Mouse (Mus musculus) CH12.LX (cell line): ENCODE data around the gene Anxa4.

ENCODE experiments used
- CTCF ChIP-seq, 2 experiments: IDR thresholded peaks in 1 of 2; conservative IDR thresholded peaks in 1 of 2; 2 replicates each; pipeline ENCODE4 v1.5.1; 2011 to 2012; ENCODE audit warnings: low read depth in 2 of 2, low read length in 2 of 2, improper control_type of control experiment in 1 of 2, inconsistent platforms in 1 of 2, mild to moderate bottlenecking in 1 of 2, moderate library complexity in 1 of 2
- E2F4 ChIP-seq: IDR thresholded peaks from 2 replicates; pipeline ENCODE4 v1.6.1; 2011; ENCODE audit warnings: low read depth, low read length, improper control_type of control experiment; ENCODE audit not compliant: insufficient replicate concordance
- EP300 ChIP-seq: IDR thresholded peaks from 2 replicates; pipeline ENCODE4 v1.6.1; 2011; ENCODE audit warnings: low read length, improper control_type of control experiment
- HCFC1 ChIP-seq: IDR thresholded peaks from 2 replicates; pipeline ENCODE4 v1.6.1; 2012; ENCODE audit warnings: low read depth, mild to moderate bottlenecking, inconsistent platforms, low read length, improper control_type of control experiment
- POLR2A ChIP-seq: IDR thresholded peaks from 2 replicates; pipeline ENCODE4 v1.6.1; 2011; ENCODE audit warnings: low read depth, mild to moderate bottlenecking, improper control_type of control experiment, low read length
- SMC3 ChIP-seq: IDR thresholded peaks from 2 replicates; pipeline ENCODE4 v1.6.1; 2011; ENCODE audit warnings: low read depth, low read length, improper control_type of control experiment
- TCF12 ChIP-seq: IDR thresholded peaks from 2 replicates; pipeline ENCODE4 v1.6.1; 2014; ENCODE audit warnings: low read depth, mild to moderate bottlenecking, inconsistent platforms, low read length, improper control_type of control experiment

GRCm38 (mm10) chr6:86788242-86788641 lies 5.1 kb downstream of the Anxa4 start:
- TF ChIP-seq HCFC1 (no peak), SMC3 (no peak), E2F4 (no peak), CTCF (conservative IDR thresholded peaks at IDR 0.05 in 1 of 2, IDR thresholded peaks at IDR 0.05 in 1 of 2; ENCODE audit: low read depth in 2 of 2, low read length in 2 of 2) (no peak), EP300 (no peak), TCF12 (no peak), POLR2A (no peak)
